Mouse (Mus musculus) hematopoietic stem cell, adult 5-6 weeks (primary cell): ENCODE measurements around the gene Iqcf5. TPM values are rescaled to one million over a fixed set of nuclear protein-coding genes. Genes with fewer than 3 reads are reported as not detected.

Source experiments
- ATAC-seq, 2 experiments: fragments of 125-278 bp in 1 of 2; replicated peaks in 1 of 2; 2 replicates each; pipeline ENCODE4 v1.8.0; 2016 to 2017; ENCODE audit warnings: inconsistent platforms in 2 of 2, mild to moderate bottlenecking in 2 of 2, moderate number of reproducible peaks in 2 of 2, low read depth in 1 of 2, moderate TSS enrichment in 1 of 2; ENCODE audit not compliant: low FRiP score in 2 of 2, poor library complexity in 2 of 2, severe bottlenecking in 2 of 2, insufficient read depth in 1 of 2, low TSS enrichment in 1 of 2
- total RNA-seq: library from RNA; stranded (forward); fragments of 172-1452, 232-1000 nt; gene quantifications from 2 replicates; pipeline ENCODE4 v1.2.3, GENCODE M21; 2017

The Iqcf5 gene
- total RNA-seq, 1 experiment from 2014 or later = not detected

DNA sequence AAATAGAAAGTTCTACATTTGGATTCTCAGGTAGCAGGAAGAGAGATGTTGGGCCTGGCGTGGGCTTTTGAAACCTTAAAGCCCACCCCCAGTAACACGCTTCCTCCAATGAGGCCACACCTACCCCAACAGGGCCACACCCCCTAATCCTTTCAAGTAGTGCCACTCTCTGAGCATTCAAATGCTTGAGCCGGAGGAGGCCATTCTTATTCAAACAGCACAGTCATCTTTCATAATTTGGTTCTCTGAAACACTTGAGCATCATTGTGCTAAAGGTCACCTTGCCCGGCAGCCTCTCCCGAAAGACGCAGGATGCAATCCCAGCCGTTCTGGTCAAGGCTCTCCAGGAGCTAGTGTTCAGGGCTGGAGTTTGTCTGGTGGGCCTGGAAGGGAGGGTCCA lies 19.9 kb downstream of the Iqcf5 start:
- no peak for ATAC-seq

DNA sequence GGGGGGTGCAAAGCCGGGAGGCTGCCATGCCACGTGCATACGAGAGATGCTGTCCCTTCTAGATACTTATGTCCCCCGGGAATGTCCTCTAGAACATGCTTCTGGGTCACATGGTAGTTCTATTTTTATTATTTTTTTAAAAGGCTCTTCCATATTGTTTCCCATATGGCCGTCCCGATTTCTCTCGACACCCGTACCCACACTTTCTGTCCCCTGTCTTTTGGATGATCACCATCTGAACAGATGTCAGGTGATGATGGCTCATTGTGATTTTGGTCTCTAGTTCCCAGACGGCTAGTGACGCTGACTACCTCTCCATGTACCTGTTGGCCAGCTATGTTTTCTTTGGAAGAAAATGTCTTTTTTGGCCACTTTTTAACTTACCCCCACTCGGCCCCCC lies 20.6 kb downstream of the Iqcf5 start:
- ATAC-seq = no peak

DNA sequence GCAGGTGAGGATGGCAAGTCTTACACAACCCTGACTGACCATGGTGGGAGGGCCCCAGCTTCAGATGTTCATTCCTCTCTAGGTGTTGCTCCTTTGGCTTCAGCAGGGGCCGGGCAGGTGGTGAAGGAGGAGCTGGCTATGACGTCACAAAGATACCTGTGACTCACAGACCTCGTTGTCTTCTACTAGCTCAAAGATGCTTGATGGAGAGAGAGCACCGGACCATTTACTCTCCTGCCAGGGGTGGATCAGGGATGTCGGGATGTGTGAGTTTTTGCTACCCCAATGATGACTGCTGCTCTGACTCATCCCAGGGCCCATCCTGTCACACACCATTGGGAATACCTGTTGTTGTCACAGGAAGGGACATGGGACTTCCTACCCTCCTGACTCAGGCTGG lies 47.2 kb downstream of the Iqcf5 start, which contains the start of gene Iqcf3:
Gene Iqcf3, minus strand, starts transcription at position 101 of the 400 bp plus-strand sequence.
- no peak for ATAC-seq

DNA sequence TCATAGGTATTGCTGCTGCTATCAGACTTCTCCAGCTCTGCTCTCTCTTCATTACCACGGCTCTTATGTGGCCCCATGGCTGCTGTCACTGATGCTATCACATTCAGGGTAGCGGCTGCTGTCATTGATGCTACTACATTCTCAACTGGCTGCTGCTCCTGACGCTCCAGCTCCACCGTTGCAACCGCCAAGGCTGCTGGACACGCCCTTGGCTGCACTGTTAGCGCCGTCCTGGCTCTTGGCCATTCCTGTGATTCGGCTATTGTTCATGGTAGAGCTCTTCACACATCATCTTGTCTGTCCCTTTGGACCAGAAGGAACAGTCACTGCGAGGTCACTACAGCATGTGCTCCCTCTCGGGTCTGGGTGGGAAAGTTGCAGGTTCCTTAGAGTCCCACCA lies 47.9 kb downstream of the Iqcf5 start:
- ATAC-seq = no peak

DNA sequence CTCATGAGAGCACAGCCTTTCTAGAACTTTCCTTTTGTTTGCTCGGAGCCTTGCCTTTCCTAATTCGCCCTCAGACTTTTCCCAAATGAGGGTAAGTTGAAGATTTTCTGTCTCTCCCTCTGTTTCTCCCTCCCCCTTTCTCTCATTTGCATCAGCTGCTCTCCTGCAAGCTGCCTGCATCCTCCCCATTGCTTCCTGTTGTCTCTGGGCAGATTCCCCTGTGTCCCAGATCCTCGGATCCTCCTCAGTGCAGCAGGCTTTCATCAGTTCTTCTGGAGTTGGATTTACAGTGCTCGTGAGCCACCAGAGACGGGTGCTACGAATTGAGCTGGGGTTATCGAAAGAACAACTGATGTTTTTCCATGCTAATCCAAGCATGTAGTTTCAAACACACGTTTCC lies 49.7 kb downstream of the Iqcf5 start:
- ATAC-seq = no peak

Other genes starting within 250 kb of the Iqcf5 start
- gene Poc1a, start 233.5 kb upstream of the Iqcf5 start, total RNA-seq = 13.9 and 14.8 TPM in 2 replicates
- 4.9 and 13.1 TPM in 2 replicates for gene Dusp7, start 145.9 kb upstream of the Iqcf5 start, total RNA-seq
- 1,352 and 1,409 TPM in 2 replicates for gene Rpl29, start 85.1 kb upstream of the Iqcf5 start, total RNA-seq
- gene Acy1, start 76.3 kb upstream of the Iqcf5 start, total RNA-seq = 16.5 and 26.3 TPM in 2 replicates
- 19.0 and 20.3 TPM in 2 replicates for gene Abhd14b, start 67.1 kb upstream of the Iqcf5 start, total RNA-seq
- gene Abhd14a, start 66.9 kb upstream of the Iqcf5 start, total RNA-seq = 22.5 and 32.4 TPM in 2 replicates
- 2.1 and 3.3 TPM in 2 replicates for gene Pcbp4, start 61.3 kb upstream of the Iqcf5 start, total RNA-seq
- not detected in 2 replicates for gene Gpr62, start 48.6 kb upstream of the Iqcf5 start, total RNA-seq
- 42.6 and 43.1 TPM in 2 replicates for gene Rrp9, start 38.6 kb upstream of the Iqcf5 start, total RNA-seq
- gene Parp3, start 37.6 kb upstream of the Iqcf5 start, total RNA-seq = 25.2 and 29.7 TPM in 2 replicates
- gene Iqcf1, start 14.6 kb upstream of the Iqcf5 start, total RNA-seq = not detected in 2 replicates
- not detected in 2 replicates for gene Iqcf3, start 47.1 kb downstream of the Iqcf5 start, total RNA-seq
- not detected in 2 replicates for gene Iqcf4, start 56.4 kb downstream of the Iqcf5 start, total RNA-seq
- gene Iqcf6, start 112.0 kb downstream of the Iqcf5 start, total RNA-seq = not detected in 2 replicates
- not detected in 2 replicates for gene Grm2, start 141.5 kb downstream of the Iqcf5 start, total RNA-seq
- gene Tex264, start 171.4 kb downstream of the Iqcf5 start, total RNA-seq = 13.9 and 27.9 TPM in 2 replicates